Mouse (Mus musculus) intestine, embryonic 15.5 days (tissue): ENCODE measurements around the gene Kcnj11. TPM values are rescaled to one million over a fixed set of nuclear protein-coding genes. Genes with fewer than 3 reads are reported as not detected.

Experiments
- ATAC-seq: fragments of 200-750 bp; cut with Nextera tagmentation; 2 replicates; pipeline ENCODE4 v1.8.0; 2017; ENCODE audit warnings: moderate TSS enrichment, moderate library complexity
- H3K27ac ChIP-seq: fragments of 300-500 bp; sonication (generic); 2 replicates; pipeline ENCODE4 v1.5.1; 2015; ENCODE audit warnings: mild to moderate bottlenecking, inconsistent platforms
- H3K27me3 ChIP-seq: fragments of 300-500 bp; sonication (generic); replicated peaks from 2 replicates; pipeline ENCODE4 v1.6.1; 2015; ENCODE audit warnings: inconsistent platforms
- H3K36me3 ChIP-seq: fragments of 300-500 bp; sonication (generic); 2 replicates; pipeline ENCODE4 v1.6.1; 2015; ENCODE audit warnings: inconsistent platforms
- H3K4me1 ChIP-seq: fragments of 300-500 bp; sonication (generic); replicated peaks from 2 replicates; pipeline ENCODE4 v1.6.1; 2015; ENCODE audit warnings: inconsistent platforms
- H3K4me2 ChIP-seq: fragments of 300-500 bp; sonication (generic); replicated peaks from 2 replicates; pipeline ENCODE4 v1.6.1; 2015; ENCODE audit warnings: mild to moderate bottlenecking, inconsistent platforms
- H3K4me3 ChIP-seq: fragments of 300-500 bp; sonication (generic); replicated peaks from 2 replicates; pipeline ENCODE4 v1.5.1; 2015; ENCODE audit warnings: inconsistent platforms
- H3K9ac ChIP-seq: fragments of 300-500 bp; sonication (generic); 2 replicates; pipeline ENCODE4 v1.6.1; 2015; ENCODE audit warnings: inconsistent platforms
- H3K9me3 ChIP-seq: fragments of 300-500 bp; sonication (generic); 2 replicates; pipeline ENCODE4 v1.6.1; 2016; ENCODE audit warnings: inconsistent platforms
- WGBS: fragments of 180-500 bp; shearing (Covaris S2); methylation state at CpG from one replicate; pipeline ENCODE4 v1.1.7; 2015; 5-methylcytosine and 5-hydroxymethylcytosine counted together
- polyA plus RNA-seq: library from polyadenylated mRNA; unstranded; fragments of >200 nt; fragmentation: Nextera tagmentation; extraction: Ambion mirVana; gene quantifications from 2 replicates; pipeline ENCODE4 v1.2.1, GENCODE M21; 2015

Gene Kcnj11
- 0.77 and 0.91 TPM in 2 replicates for polyA plus RNA-seq

DNA sequence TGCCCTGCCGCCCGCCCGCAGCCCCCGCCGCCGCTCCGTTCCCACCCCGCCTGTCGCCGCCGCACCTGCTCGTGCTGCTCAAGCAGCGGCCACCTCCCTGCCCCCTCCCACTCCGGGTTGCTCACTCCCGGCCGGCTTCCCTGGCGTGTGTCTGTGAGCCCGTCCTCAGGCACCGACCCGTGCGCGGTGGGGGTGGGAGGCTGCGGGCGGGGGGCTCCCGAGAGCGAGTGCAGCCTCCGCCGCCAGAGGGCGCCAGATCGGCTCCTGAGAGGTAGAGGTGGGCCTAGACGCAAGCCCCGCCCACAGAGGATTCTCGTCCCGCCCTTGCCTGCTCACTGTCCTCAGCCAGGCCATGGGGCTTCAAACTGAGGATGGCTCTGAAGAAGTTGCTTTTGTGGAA, at the start of gene Kcnj11:
Gene Kcnj11, minus strand, starts transcription at position 202 of the 400 bp plus-strand sequence.
- Histone ChIP-seq H3K9me3 (no peaks in the 10 kb centered on the region), H3K9ac (peak within 1 kb of the TSS; percentile 54), H3K27ac (no peak within 1 kb of the TSS), H3K36me3 (no peaks in the 10 kb centered on the region), H3K4me1 (no peaks in the 10 kb centered on the region), H3K4me3 (peak within 1 kb of the TSS; percentile 53), H3K4me2 (peak within 1 kb of the TSS; percentile 91), H3K27me3 (peaks cover 8% of the 10 kb centered on the region)
- peak; percentile 89 for ATAC-seq
- under 1% methylated on average over 34 of the region's 34 CpGs for WGBS

- no peaks in the 10 kb centered on the region for H3K36me3 ChIP-seq
- H3K27me3 ChIP-seq, result no peaks in the 10 kb centered on the region
- WGBS, result 68% methylated on average over 7 of the region's 7 CpGs
- H3K9me3 ChIP-seq, result no peaks in the 10 kb centered on the region
- 0 out of 2 replicates have a peak, but pooled peaks have one; percentile 67 for ATAC-seq
- no peak overlapping the region for H3K4me2 ChIP-seq
- no peak overlapping the region for H3K27ac ChIP-seq
- no peak overlapping the region for H3K4me3 ChIP-seq
- no peaks in the 10 kb centered on the region for H3K4me1 ChIP-seq
- H3K9ac ChIP-seq, result no peak overlapping the region
Observed at GRCm38 (mm10) chr7:46147417-46147816, 46.9 kb upstream of the Kcnj11 start.

GRCm38 (mm10) chr7:46146675-46147308, 46.2 kb upstream of the Kcnj11 start:
- 88% methylated on average over 7 of the region's 7 CpGs for WGBS
- H3K4me1 ChIP-seq, result no peaks in the 10 kb centered on the region
- no peak for ATAC-seq

GRCm38 (mm10) chr7:46144061-46144460, 43.5 kb upstream of the Kcnj11 start:
- no peaks in the 10 kb centered on the region for H3K4me1 ChIP-seq
- 70% methylated on average over 8 of the region's 8 CpGs for WGBS
- H3K27me3 ChIP-seq, result no peaks in the 10 kb centered on the region
- ATAC-seq, result no peak
- no peak overlapping the region for H3K27ac ChIP-seq
- H3K4me3 ChIP-seq, result no peak overlapping the region
- H3K9me3 ChIP-seq, result no peaks in the 10 kb centered on the region
- H3K9ac ChIP-seq, result no peak overlapping the region
- no peaks in the 10 kb centered on the region for H3K36me3 ChIP-seq
- H3K4me2 ChIP-seq, result no peak overlapping the region

More at GRCm38 (mm10) chr7:46146675-46147308, 46.2 kb upstream of the Kcnj11 start:
- H3K9ac ChIP-seq, result no peak overlapping the region
- H3K36me3 ChIP-seq, result no peaks in the 10 kb centered on the region
- H3K27ac ChIP-seq, result no peak overlapping the region
- H3K4me2 ChIP-seq, result no peak overlapping the region
- H3K9me3 ChIP-seq, result no peaks in the 10 kb centered on the region
- no peak overlapping the region for H3K4me3 ChIP-seq
- no peaks in the 10 kb centered on the region for H3K27me3 ChIP-seq

DNA sequence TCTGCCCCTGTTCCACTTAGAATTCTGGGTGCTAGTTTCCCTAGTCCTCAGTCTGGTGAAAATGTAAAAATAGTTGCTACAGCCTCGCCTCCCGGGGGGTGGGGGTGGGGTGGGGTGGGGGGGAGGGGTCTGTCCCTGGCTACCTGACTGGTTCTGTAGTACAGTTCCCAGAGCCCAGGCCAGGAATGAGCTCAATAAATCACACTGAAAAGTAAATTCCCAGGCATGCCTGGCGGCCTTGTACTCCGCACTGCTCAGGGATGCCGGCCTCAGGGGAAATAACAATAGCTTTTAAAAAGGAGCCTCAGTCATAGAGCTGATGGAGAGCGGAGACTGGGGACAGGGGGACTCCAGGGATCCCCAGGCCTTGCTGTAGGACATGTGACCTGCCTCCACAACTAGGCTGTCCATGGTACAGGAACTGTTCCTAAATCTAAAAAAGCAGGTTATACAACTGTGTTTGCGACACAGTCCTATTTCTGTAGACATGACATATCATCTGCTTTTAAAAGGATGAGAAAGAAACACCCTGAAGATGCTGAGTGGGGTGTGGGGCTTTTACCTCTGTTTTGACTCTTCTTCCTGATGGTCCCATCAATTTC, 37.9 kb upstream of the Kcnj11 start:
- ATAC-seq, result peak; percentile 78
- Histone ChIP-seq H3K27ac (no peak overlapping the region; the same call in 1 of the 2 replicates), H3K4me3 (no peak overlapping the region), H3K9me3 (no peaks in the 10 kb centered on the region), H3K36me3 (no peaks in the 10 kb centered on the region), H3K4me1 (peaks cover 3% of the 10 kb centered on the region; the same call in 1 of the 2 replicates), H3K4me2 (no peak overlapping the region), H3K27me3 (no peaks in the 10 kb centered on the region), H3K9ac (no peak overlapping the region)
- WGBS, result 21% methylated on average over 7 of the region's 7 CpGs

GRCm38 (mm10) chr7:46133858-46134257, 33.3 kb upstream of the Kcnj11 start:
- no peak for ATAC-seq
- H3K9ac ChIP-seq, result no peak overlapping the region
- H3K4me3 ChIP-seq, result no peak overlapping the region
- no peaks in the 10 kb centered on the region for H3K36me3 ChIP-seq
- no peak overlapping the region for H3K27ac ChIP-seq
- no peaks in the 10 kb centered on the region for H3K9me3 ChIP-seq
- 0 out of 2 replicates have a peak overlapping the region, but pooled peaks have one; percentile 2 for H3K4me2 ChIP-seq
- H3K4me1 ChIP-seq, result peaks cover 6% of the 10 kb centered on the region; the same call in 1 of the 2 replicates
- 26% methylated on average over 7 of the region's 7 CpGs for WGBS
- no peaks in the 10 kb centered on the region for H3K27me3 ChIP-seq

GRCm38 (mm10) chr7:46132229-46132628, 31.7 kb upstream of the Kcnj11 start:
- no peak overlapping the region for H3K9ac ChIP-seq
- no peaks in the 10 kb centered on the region for H3K27me3 ChIP-seq
- no peak overlapping the region for H3K27ac ChIP-seq
- no peak overlapping the region for H3K4me3 ChIP-seq
- H3K36me3 ChIP-seq, result no peaks in the 10 kb centered on the region
- H3K9me3 ChIP-seq, result no peaks in the 10 kb centered on the region
- H3K4me1 ChIP-seq, result peaks cover 2% of the 10 kb centered on the region; the same call in 1 of the 2 replicates
- no peak for ATAC-seq
- H3K4me2 ChIP-seq, result no peak overlapping the region
- 87% methylated on average over 12 of the region's 12 CpGs for WGBS

GRCm38 (mm10) chr7:46131806-46132205, 31.2 kb upstream of the Kcnj11 start:
- Histone ChIP-seq H3K4me2 (no peak overlapping the region), H3K27ac (no peak overlapping the region), H3K4me1 (peaks cover 2% of the 10 kb centered on the region; the same call in 1 of the 2 replicates), H3K27me3 (no peaks in the 10 kb centered on the region), H3K36me3 (no peaks in the 10 kb centered on the region), H3K4me3 (no peak overlapping the region), H3K9ac (no peak overlapping the region), H3K9me3 (no peaks in the 10 kb centered on the region)
- 71% methylated on average over 8 of the region's 8 CpGs for WGBS
- ATAC-seq, result no peak

DNA sequence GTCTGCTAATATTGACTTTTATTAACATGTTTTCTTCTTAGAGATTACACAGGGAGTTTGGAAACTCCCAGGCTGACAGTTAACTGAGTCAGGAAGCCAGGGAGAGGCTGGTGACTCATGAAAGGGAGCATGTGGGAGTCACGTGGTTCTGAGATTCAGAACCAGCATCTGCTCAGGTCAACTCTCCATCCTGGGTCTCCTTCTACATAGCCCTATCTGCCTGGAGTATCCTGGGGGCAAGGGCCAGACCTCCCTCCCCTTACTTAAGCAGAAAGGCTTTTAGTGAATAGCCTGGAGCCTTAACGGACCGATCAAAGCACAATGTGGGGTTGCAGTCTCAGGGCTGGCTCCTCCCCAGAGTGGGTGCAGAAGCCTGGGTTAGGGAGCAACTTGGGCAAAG, 30.7 kb upstream of the Kcnj11 start:
- no peaks in the 10 kb centered on the region for H3K36me3 ChIP-seq
- H3K9me3 ChIP-seq, result no peaks in the 10 kb centered on the region
- H3K27ac ChIP-seq, result no peak overlapping the region
- ATAC-seq, result peak; percentile 48; the same call in 1 of the 2 replicates
- H3K27me3 ChIP-seq, result no peaks in the 10 kb centered on the region
- WGBS, result 40% methylated on average over 3 of the region's 3 CpGs
- peaks cover 2% of the 10 kb centered on the region; the same call in 1 of the 2 replicates for H3K4me1 ChIP-seq
- no peak overlapping the region for H3K9ac ChIP-seq
- no peak overlapping the region for H3K4me3 ChIP-seq
- no peak overlapping the region for H3K4me2 ChIP-seq

- no peak overlapping the region for H3K4me2 ChIP-seq
- no peaks in the 10 kb centered on the region for H3K36me3 ChIP-seq
- no peak overlapping the region for H3K9ac ChIP-seq
- no peak; the same call in 1 of the 2 replicates for ATAC-seq
- H3K27me3 ChIP-seq, result no peaks in the 10 kb centered on the region
- peaks cover 2% of the 10 kb centered on the region; the same call in 1 of the 2 replicates for H3K4me1 ChIP-seq
- 57% methylated on average over 7 of the region's 7 CpGs for WGBS
- H3K27ac ChIP-seq, result no peak overlapping the region
- H3K9me3 ChIP-seq, result no peaks in the 10 kb centered on the region
- H3K4me3 ChIP-seq, result no peak overlapping the region
Observed at GRCm38 (mm10) chr7:46130723-46131122, 30.2 kb upstream of the Kcnj11 start.

DNA sequence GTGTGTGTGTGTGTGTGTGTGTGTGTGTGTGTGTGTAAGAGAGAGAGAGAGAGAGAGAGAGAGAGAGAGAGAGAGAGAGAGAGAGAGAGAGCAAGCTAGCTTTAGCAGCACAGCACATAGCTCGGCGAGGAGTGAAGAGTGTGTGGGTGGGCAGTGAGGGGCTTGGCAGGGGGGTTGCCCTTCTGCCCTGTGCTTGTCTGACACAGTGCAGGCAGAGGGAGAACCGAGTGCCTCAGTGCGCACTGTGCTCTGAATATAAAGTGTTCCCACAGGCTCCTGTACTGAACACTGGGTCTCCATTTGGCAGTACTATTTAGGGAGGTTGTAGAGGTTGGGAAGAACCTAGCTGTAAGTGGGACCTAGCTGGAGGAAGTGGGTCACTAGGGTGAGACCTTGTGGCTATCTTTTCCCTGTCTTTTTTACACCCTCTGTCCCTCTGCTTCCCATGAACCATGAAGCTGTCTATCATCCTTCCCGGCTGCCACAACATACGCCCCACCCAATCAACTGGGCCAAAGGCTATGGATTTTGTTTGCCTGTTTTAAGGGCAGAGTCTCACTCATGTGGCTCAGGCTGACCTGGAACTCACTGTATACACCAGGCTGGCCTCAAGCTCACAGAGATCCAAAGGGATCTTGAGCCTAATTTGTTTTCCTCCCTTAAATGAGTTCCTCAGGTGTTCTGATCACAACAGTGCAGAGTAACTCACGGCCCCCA, 29.1 kb upstream of the Kcnj11 start:
- no peak overlapping the region for H3K9ac ChIP-seq
- no peak overlapping the region for H3K4me3 ChIP-seq
- H3K36me3 ChIP-seq, result no peaks in the 10 kb centered on the region
- peaks cover 2% of the 10 kb centered on the region; the same call in 1 of the 2 replicates for H3K4me1 ChIP-seq
- no peak overlapping the region for H3K4me2 ChIP-seq
- WGBS, result 30% methylated on average over 7 of the region's 7 CpGs
- 0 out of 2 replicates have a peak, but pooled peaks have one; percentile 35 for ATAC-seq
- H3K27ac ChIP-seq, result no peak overlapping the region
- no peaks in the 10 kb centered on the region for H3K9me3 ChIP-seq
- H3K27me3 ChIP-seq, result no peaks in the 10 kb centered on the region

DNA sequence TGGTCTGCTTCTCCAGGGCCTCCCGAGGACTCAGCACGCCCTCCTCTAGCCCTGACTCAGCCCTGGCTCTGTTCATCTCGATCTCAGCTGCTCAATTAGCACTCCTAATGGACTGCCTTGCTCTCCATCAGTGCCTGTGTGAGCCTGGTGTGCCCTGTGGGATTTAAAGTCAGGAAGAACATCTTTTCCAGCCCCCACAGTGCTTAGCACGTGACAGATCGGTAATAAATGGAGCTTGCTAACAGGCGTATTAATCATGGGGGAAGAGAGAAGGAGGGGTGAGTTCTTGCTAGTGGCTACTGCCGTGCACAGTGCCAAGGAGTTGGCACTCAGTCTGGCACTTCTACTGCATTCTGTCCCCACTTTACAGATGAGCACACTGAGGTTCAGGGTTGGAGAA, 27.6 kb upstream of the Kcnj11 start:
- no peaks in the 10 kb centered on the region for H3K27me3 ChIP-seq
- no peaks in the 10 kb centered on the region for H3K9me3 ChIP-seq
- H3K4me2 ChIP-seq, result no peak overlapping the region
- H3K4me1 ChIP-seq, result 0 out of 2 replicates have a peak, but pooled peaks cover 3% of the 10 kb centered on the region
- H3K9ac ChIP-seq, result no peak overlapping the region
- H3K36me3 ChIP-seq, result no peaks in the 10 kb centered on the region
- no peak overlapping the region for H3K27ac ChIP-seq
- WGBS, result 38% methylated on average over 7 of the region's 7 CpGs
- no peak overlapping the region for H3K4me3 ChIP-seq
- ATAC-seq, result 0 out of 2 replicates have a peak, but pooled peaks have one; percentile 11
